ENCODE assay signal across 16 mouse cellular contexts in genomic region chr3:155485487-155485886, GRCm38 (mm10).
"Had no signal": no experiment of that assay in that cellular context is flagged by ENCODE, and none has a peak within 500 bp of the region (broad histone marks: within the 10 kb centered on the region; RNA-seq: fewer than 3 reads in every experiment).

No protein-coding gene starts in this region.

- H3K4me1 ChIP-seq: kidney, embryonic 15.5 days; liver, embryonic 13.5 days; stomach, embryonic 15.5 days had no signal

- H3K9me3 ChIP-seq: kidney, embryonic 15.5 days; liver, embryonic 13.5 days; stomach, embryonic 15.5 days had no signal

- DNase-seq: kidney, adult 11 months; kidney, adult 8-10 months; kidney, postnatal 10 days; kidney, postnatal 36 days; layer of hippocampus, postnatal 36 days; liver, embryonic 13.5 days; lung, adult 2 months; lung, postnatal 14 days; lung, postnatal 4 days; right cerebral cortex, postnatal 25 days; spleen, adult 18-20 months; thymus, postnatal 36 days had no signal

- H3K36me3 ChIP-seq: kidney, embryonic 15.5 days; liver, embryonic 13.5 days; stomach, embryonic 15.5 days had no signal

- H3K27me3 ChIP-seq: kidney, embryonic 15.5 days; liver, embryonic 13.5 days; stomach, embryonic 15.5 days had no signal

- H3K9ac ChIP-seq: kidney, embryonic 15.5 days; liver, embryonic 13.5 days; stomach, embryonic 15.5 days had no signal

- H3K27ac ChIP-seq: kidney, embryonic 15.5 days; left cerebral cortex, adult 2 months; liver, embryonic 13.5 days; stomach, embryonic 15.5 days had no signal

- H3K4me2 ChIP-seq: kidney, embryonic 15.5 days; liver, embryonic 13.5 days; stomach, embryonic 15.5 days had no signal

- ATAC-seq: midbrain, embryonic 16.5 days had no signal

- H3K4me3 ChIP-seq: kidney, embryonic 15.5 days; left cerebral cortex, adult 2 months; liver, embryonic 13.5 days; stomach, embryonic 15.5 days had no signal
